Mouse (Mus musculus): Measurements from ENCODE around the gene Ephx4.

- no peak for TF ChIP-seq NRF1 (IDR thresholded peaks at IDR 0.05; ENCODE audit: low read depth, low read length)
- TF ChIP-seq CTCF (conservative IDR thresholded peaks at IDR 0.05 in 1 of 2, IDR thresholded peaks at IDR 0.05 in 1 of 2; ENCODE audit: low read depth in 2 of 2, low read length in 2 of 2): no peak
These were observed 64.0 kb downstream of the Ephx4 start for GRCm38 (mm10) chr5:107466501-107466900.

Data from CH12.LX (cell line).